Mouse (Mus musculus) liver, embryonic 14.5 days (tissue): ENCODE results near the gene Ddx41. TPM values are rescaled to one million over a fixed set of nuclear protein-coding genes. Genes with fewer than 3 reads are reported as not detected.
A peak's percentile ranks its signal among the peaks of the same experiment; 100 is the strongest.

Experiments
- ATAC-seq: fragments of 200-750 bp; cut with Nextera tagmentation; 2 replicates; pipeline ENCODE4 v1.8.0; 2017; ENCODE audit warnings: moderate number of reproducible peaks, mild to moderate bottlenecking, moderate library complexity; ENCODE audit not compliant: insufficient read depth
- DNase-seq, 3 experiments: peaks; one replicate each; pipeline ENCODE4 v3.0.0-alpha.2; 2012 to 2013; ENCODE audit warnings: low read depth in 3 of 3, low spot score in 3 of 3
- H3K27ac ChIP-seq: fragments of 300-500 bp; sonication (generic); 2 replicates; pipeline ENCODE4 v1.5.1; 2014; ENCODE audit warnings: moderate library complexity, mild to moderate bottlenecking, control low read depth, inconsistent platforms
- H3K27me3 ChIP-seq: fragments of 300-500 bp; sonication (generic); 2 replicates; pipeline ENCODE4 v1.6.1; 2014; ENCODE audit warnings: mild to moderate bottlenecking, low read length, moderate library complexity; ENCODE audit not compliant: control insufficient read depth, insufficient read depth
- H3K36me3 ChIP-seq: fragments of 300-500 bp; sonication (generic); replicated peaks from 2 replicates; pipeline ENCODE4 v1.6.1; 2014; ENCODE audit warnings: low read depth; ENCODE audit not compliant: control insufficient read depth, insufficient read depth
- H3K4me1 ChIP-seq, 2 experiments: fragments of 200-500 bp in 1 of 2; fragments of 300-500 bp in 1 of 2; sonication (generic) in 1 of 2; replicated peaks; 2 replicates each; pipeline ENCODE4 v1.6.1; 2012 to 2014; ENCODE audit warnings: antibody characterized with exemption in 1 of 2, inconsistent platforms in 1 of 2, low read length in 1 of 2; ENCODE audit not compliant: control insufficient read depth in 2 of 2, insufficient read depth in 2 of 2
- H3K4me2 ChIP-seq: fragments of 300-500 bp; sonication (generic); 2 replicates; pipeline ENCODE4 v1.6.1; 2014; ENCODE audit warnings: low read depth, mild to moderate bottlenecking, control low read depth, moderate library complexity
- H3K4me3 ChIP-seq, 2 experiments: fragments of 200-500 bp in 1 of 2; fragments of 300-500 bp in 1 of 2; sonication (generic) in 1 of 2; 2 replicates each; pipeline ENCODE4 v1.5.1; 2012 to 2014; ENCODE audit warnings: low read depth in 2 of 2, low read length in 2 of 2, mild to moderate bottlenecking in 2 of 2, control low read depth in 1 of 2, inconsistent platforms in 1 of 2, moderate library complexity in 1 of 2; ENCODE audit not compliant: insufficient read depth in 1 of 2
- H3K9ac ChIP-seq: fragments of 300-500 bp; sonication (generic); replicated peaks from 2 replicates; pipeline ENCODE4 v1.6.1; 2014; ENCODE audit warnings: mild to moderate bottlenecking, control low read depth, moderate library complexity
- H3K9me3 ChIP-seq: fragments of 300-500 bp; sonication (generic); 2 replicates; pipeline ENCODE4 v1.6.1; 2016; ENCODE audit warnings: low read length, mixed read lengths; ENCODE audit not compliant: control insufficient read depth
- CTCF ChIP-seq: IDR thresholded peaks from 2 replicates; pipeline ENCODE4 v1.5.1; 2016; ENCODE audit warnings: antibody characterized with exemption, low read depth, control low read depth
- EP300 ChIP-seq: IDR thresholded peaks from 2 replicates; pipeline ENCODE4 v1.6.1; 2016; ENCODE audit warnings: antibody characterized with exemption, low read depth
- WGBS: fragments of 180-500 bp; shearing (Covaris S2); extraction: QIAGEN DNeasy Blood & Tissue Kit; methylation state at CpG from one replicate; pipeline ENCODE4 v1.1.7; 2014; ENCODE audit not compliant: insufficient replicate concordance; 5-methylcytosine and 5-hydroxymethylcytosine counted together
- polyA plus RNA-seq, 2 experiments: library from polyadenylated mRNA; depleted of rRNA in 1 of 2; stranded (reverse) in 1 of 2; unstranded in 1 of 2; fragments of >200 nt; fragmentation: Nextera tagmentation in 1 of 2; extraction: Ambion mirVana in 1 of 2; gene quantifications; 2 replicates each; pipeline versions ENCODE4 v1.2.1 to v1.2.3; 2012 to 2014

Gene Ddx41
- polyA plus RNA-seq, 2 experiments: 23.6 to 29.4 TPM

GRCm38 (mm10) chr13:55525733-55526553 is 10.5 kb downstream of the Ddx41 start:
- no peak for ATAC-seq
- Histone ChIP-seq H3K4me3 (no peak overlapping the region), H3K4me1 (peaks cover 0 to 19% of the 10 kb centered on the region in 2 experiments; a peak in 2 of 4 replicates), H3K4me2 (no peak overlapping the region), H3K36me3 (peaks cover 7% of the 10 kb centered on the region), H3K9me3 (no peaks in the 10 kb centered on the region), H3K27me3 (no peaks in the 10 kb centered on the region), H3K9ac (no peak overlapping the region), H3K27ac (no peak overlapping the region)
- no peak for DNase-seq
- TF ChIP-seq EP300: no peak
- TF ChIP-seq CTCF: no peak
- 66% methylated on average over 16 of the region's 16 CpGs for WGBS

GRCm38 (mm10) chr13:55523951-55524600 is 12.4 kb downstream of the Ddx41 start:
- WGBS: 79% methylated on average over 23 of the region's 23 CpGs
- Histone ChIP-seq H3K27ac (no peak overlapping the region), H3K9ac (no peak overlapping the region), H3K4me2 (no peak overlapping the region), H3K4me1 (peaks cover 0 to 14% of the 10 kb centered on the region in 2 experiments; a peak in 1 of 4 replicates), H3K27me3 (no peaks in the 10 kb centered on the region), H3K4me3 (no peak overlapping the region), H3K36me3 (no peaks in the 10 kb centered on the region), H3K9me3 (no peaks in the 10 kb centered on the region)
- ATAC-seq (no peak), DNase-seq (no peak)
- TF ChIP-seq EP300 (no peak), CTCF (no peak)

- no peak overlapping the region for H3K9ac ChIP-seq
- ATAC-seq (peak; percentile 42), DNase-seq (no peak)
- no peaks in the 10 kb centered on the region for H3K36me3 ChIP-seq
- H3K27me3 ChIP-seq: no peaks in the 10 kb centered on the region
- H3K4me2 ChIP-seq: no peak overlapping the region
- TF ChIP-seq EP300: no peak
- H3K27ac ChIP-seq: no peak overlapping the region
- H3K9me3 ChIP-seq: no peaks in the 10 kb centered on the region
- H3K4me3 ChIP-seq: no peak overlapping the region
- H3K4me1 ChIP-seq: peaks cover 0 to 6% of the 10 kb centered on the region in 2 experiments; a peak in 1 of 4 replicates
- 80% methylated on average over 17 of the region's 17 CpGs for WGBS
These were observed 13.2 kb downstream of the Ddx41 start for GRCm38 (mm10) chr13:55523278-55523677.

- no peak for DNase-seq
- no peak for TF ChIP-seq EP300
- no peak for TF ChIP-seq CTCF
- H3K9ac ChIP-seq: no peak overlapping the region
- WGBS: 62% methylated on average over 8 of the region's 8 CpGs
- no peak overlapping the region for H3K4me2 ChIP-seq
- H3K4me1 ChIP-seq: peaks cover 0 to 5% of the 10 kb centered on the region in 2 experiments; a peak in 1 of 4 replicates
- H3K36me3 ChIP-seq: no peaks in the 10 kb centered on the region
- no peak overlapping the region for H3K4me3 ChIP-seq
- no peaks in the 10 kb centered on the region for H3K27me3 ChIP-seq
- ATAC-seq: no peak
- no peak overlapping the region for H3K27ac ChIP-seq
- no peaks in the 10 kb centered on the region for H3K9me3 ChIP-seq
These were observed 13.7 kb downstream of the Ddx41 start for GRCm38 (mm10) chr13:55522730-55523129.

- no peaks in the 10 kb centered on the region for H3K36me3 ChIP-seq
- H3K4me3 ChIP-seq: no peak overlapping the region
- no peak overlapping the region for H3K4me2 ChIP-seq
- no peak for ATAC-seq
- H3K4me1 ChIP-seq: no peaks in the 10 kb centered on the region
- H3K27me3 ChIP-seq: no peaks in the 10 kb centered on the region
- H3K9me3 ChIP-seq: no peaks in the 10 kb centered on the region
- H3K27ac ChIP-seq: no peak overlapping the region
- no peak for DNase-seq
- TF ChIP-seq CTCF: no peak
- TF ChIP-seq EP300: no peak
- 38% methylated on average over 4 of the region's 4 CpGs for WGBS
- H3K9ac ChIP-seq: no peak overlapping the region
These were observed 16.9 kb downstream of the Ddx41 start for GRCm38 (mm10) chr13:55519606-55520005.
